Mouse (Mus musculus): Measurements from ENCODE around the gene Cnn1. TPM values are rescaled to one million over a fixed set of nuclear protein-coding genes. Genes with fewer than 3 reads are reported as not detected.

Gene Cnn1
- polyA plus RNA-seq, 1 experiment from 2014 or later = 1.9 TPM

GRCm38 (mm10) chr9:22085022-22085834, 13.8 kb upstream of the Cnn1 start, which contains the start of gene Ecsit:
Gene Ecsit (minus strand): TSS chr9:22085438.
- under 1% methylated on average over 48 of the region's 48 CpGs for WGBS

GRCm38 (mm10) chr9:22086012-22086411, 13.0 kb upstream of the Cnn1 start:
- H3K9ac ChIP-seq = peak overlapping the region; percentile 62
- no peaks in the 10 kb centered on the region for H3K27me3 ChIP-seq (replicated peaks)
- no peaks in the 10 kb centered on the region for H3K36me3 ChIP-seq (replicated peaks)
- H3K4me3 ChIP-seq = peak overlapping the region; percentile 76
- H3K4me2 ChIP-seq = peak overlapping the region; percentile 65
- ATAC-seq (replicated peaks) = no peak
- H3K9me3 ChIP-seq = no peaks in the 10 kb centered on the region
- peaks cover 20% of the 10 kb centered on the region for H3K4me1 ChIP-seq
- whole genome bisulfite sequencing = 83% methylated on average over 6 of the region's 6 CpGs
- H3K27ac ChIP-seq = peak overlapping the region; percentile 78; the same call in 1 of the 2 replicates

More at GRCm38 (mm10) chr9:22085022-22085834, 13.8 kb upstream of the Cnn1 start, which contains the start of gene Ecsit:
- peaks cover 20% of the 10 kb centered on the region for H3K4me1 ChIP-seq
- peak within 1 kb of the TSS; percentile 76 for H3K4me3 ChIP-seq
- H3K4me2 ChIP-seq = peak within 1 kb of the TSS; percentile 65
- H3K36me3 ChIP-seq (replicated peaks) = no peaks in the 10 kb centered on the region
- ATAC-seq (replicated peaks) = peak; percentile 99
- H3K27ac ChIP-seq = peak within 1 kb of the TSS; percentile 78
- H3K27me3 ChIP-seq (replicated peaks) = no peaks in the 10 kb centered on the region
- peak within 1 kb of the TSS; percentile 62 for H3K9ac ChIP-seq
- no peaks in the 10 kb centered on the region for H3K9me3 ChIP-seq

GRCm38 (mm10) chr9:22087034-22087618, 11.9 kb upstream of the Cnn1 start:
- 86% methylated on average over 2 of the region's 2 CpGs for WGBS
- Histone ChIP-seq H3K4me3 (no peak overlapping the region), H3K9me3 (no peaks in the 10 kb centered on the region), H3K27ac (no peak overlapping the region), H3K9ac (no peak overlapping the region), H3K36me3 (replicated peaks) (no peaks in the 10 kb centered on the region), H3K4me1 (peaks cover 20% of the 10 kb centered on the region), H3K4me2 (no peak overlapping the region), H3K27me3 (replicated peaks) (no peaks in the 10 kb centered on the region)
- no peak for ATAC-seq (replicated peaks)

GRCm38 (mm10) chr9:22089281-22089680, 9.7 kb upstream of the Cnn1 start:
- no peaks in the 10 kb centered on the region for H3K9me3 ChIP-seq
- H3K4me3 ChIP-seq = no peak overlapping the region
- peaks cover 13% of the 10 kb centered on the region for H3K4me1 ChIP-seq
- ATAC-seq (replicated peaks) = no peak
- no peaks in the 10 kb centered on the region for H3K36me3 ChIP-seq (replicated peaks)
- no peak overlapping the region for H3K4me2 ChIP-seq
- H3K27me3 ChIP-seq (replicated peaks) = no peaks in the 10 kb centered on the region
- H3K27ac ChIP-seq = no peak overlapping the region
- WGBS = 96% methylated on average over 7 of the region's 7 CpGs
- no peak overlapping the region for H3K9ac ChIP-seq

GRCm38 (mm10) chr9:22089986-22090385, 9.0 kb upstream of the Cnn1 start:
- ATAC-seq (replicated peaks) = no peak
- H3K4me3 ChIP-seq = no peak overlapping the region
- WGBS = 81% methylated on average over 7 of the region's 7 CpGs
- H3K27ac ChIP-seq = no peak overlapping the region
- H3K27me3 ChIP-seq (replicated peaks) = no peaks in the 10 kb centered on the region
- H3K9ac ChIP-seq = no peak overlapping the region
- H3K4me2 ChIP-seq = no peak overlapping the region
- no peaks in the 10 kb centered on the region for H3K9me3 ChIP-seq
- no peaks in the 10 kb centered on the region for H3K36me3 ChIP-seq (replicated peaks)
- peaks cover 7% of the 10 kb centered on the region for H3K4me1 ChIP-seq

- Histone ChIP-seq H3K9me3 (no peaks in the 10 kb centered on the region), H3K36me3 (replicated peaks) (no peaks in the 10 kb centered on the region), H3K4me2 (no peak overlapping the region), H3K27ac (no peak overlapping the region), H3K4me1 (peaks cover 4% of the 10 kb centered on the region), H3K27me3 (replicated peaks) (no peaks in the 10 kb centered on the region; the same call in 1 of the 2 replicates), H3K4me3 (no peak overlapping the region), H3K9ac (no peak overlapping the region)
- WGBS = 88% methylated on average over 6 of the region's 6 CpGs
- no peak for ATAC-seq (replicated peaks)
Observed at GRCm38 (mm10) chr9:22092746-22093145, 6.3 kb upstream of the Cnn1 start.

GRCm38 (mm10) chr9:22095854-22096307, 3.1 kb upstream of the Cnn1 start:
- Histone ChIP-seq H3K4me1 (peaks cover 4% of the 10 kb centered on the region), H3K4me2 (peak overlapping the region; percentile 72), H3K27me3 (replicated peaks) (peaks cover 25% of the 10 kb centered on the region), H3K9ac (peak overlapping the region; percentile 48), H3K4me3 (peak overlapping the region; percentile 34), H3K9me3 (no peaks in the 10 kb centered on the region), H3K36me3 (replicated peaks) (no peaks in the 10 kb centered on the region), H3K27ac (no peak overlapping the region)
- 0 out of 2 replicates have a peak, but pooled peaks have one; percentile 39 for ATAC-seq (replicated peaks)
- 3% methylated on average over 24 of the region's 24 CpGs for WGBS

- no peak overlapping the region for H3K9ac ChIP-seq
- no peak overlapping the region for H3K4me2 ChIP-seq
- H3K36me3 ChIP-seq (replicated peaks) = no peaks in the 10 kb centered on the region
- peaks cover 33% of the 10 kb centered on the region for H3K27me3 ChIP-seq (replicated peaks)
- H3K4me1 ChIP-seq = peaks cover 4% of the 10 kb centered on the region
- WGBS = 8% methylated on average over 18 of the region's 18 CpGs
- no peaks in the 10 kb centered on the region for H3K9me3 ChIP-seq
- no peak overlapping the region for H3K4me3 ChIP-seq
- ATAC-seq (replicated peaks) = no peak
- no peak overlapping the region for H3K27ac ChIP-seq
Observed at GRCm38 (mm10) chr9:22099922-22100321, 906 bp downstream of the Cnn1 start.

- Histone ChIP-seq H3K9ac (no peak overlapping the region), H3K27ac (no peak overlapping the region), H3K36me3 (replicated peaks) (peaks cover 10% of the 10 kb centered on the region; the same call in 1 of the 2 replicates), H3K9me3 (no peaks in the 10 kb centered on the region), H3K4me3 (no peak overlapping the region), H3K4me2 (no peak overlapping the region), H3K4me1 (no peaks in the 10 kb centered on the region), H3K27me3 (replicated peaks) (no peaks in the 10 kb centered on the region)
- 92% methylated on average over 9 of the region's 9 CpGs for WGBS
- ATAC-seq (replicated peaks) = no peak
Observed at GRCm38 (mm10) chr9:22108194-22108593, 9.2 kb downstream of the Cnn1 start.

GRCm38 (mm10) chr9:22115635-22116034, 16.6 kb downstream of the Cnn1 start:
- peak overlapping the region; percentile 67 for H3K4me3 ChIP-seq
- H3K27ac ChIP-seq = no peak overlapping the region
- H3K4me1 ChIP-seq = peaks cover 20% of the 10 kb centered on the region
- H3K4me2 ChIP-seq = peak overlapping the region; percentile 77
- H3K27me3 ChIP-seq (replicated peaks) = no peaks in the 10 kb centered on the region
- ATAC-seq (replicated peaks) = no peak
- peak overlapping the region; percentile 80; the same call in 1 of the 2 replicates for H3K9ac ChIP-seq
- no peaks in the 10 kb centered on the region for H3K9me3 ChIP-seq
- 86% methylated on average over 4 of the region's 4 CpGs for WGBS
- H3K36me3 ChIP-seq (replicated peaks) = peaks cover 10% of the 10 kb centered on the region; the same call in 1 of the 2 replicates

GRCm38 (mm10) chr9:22116086-22116485, 17.1 kb downstream of the Cnn1 start:
- Histone ChIP-seq H3K36me3 (replicated peaks) (peaks cover 8% of the 10 kb centered on the region; the same call in 1 of the 2 replicates), H3K27me3 (replicated peaks) (no peaks in the 10 kb centered on the region), H3K4me1 (peaks cover 20% of the 10 kb centered on the region), H3K4me2 (peak overlapping the region; percentile 77), H3K4me3 (peak overlapping the region; percentile 67), H3K9me3 (no peaks in the 10 kb centered on the region), H3K9ac (peak overlapping the region; percentile 80), H3K27ac (no peak overlapping the region)
- ATAC-seq (replicated peaks) = no peak
- WGBS = 17% methylated on average over 15 of the region's 15 CpGs

- Histone ChIP-seq H3K36me3 (replicated peaks) (peaks cover 7% of the 10 kb centered on the region; the same call in 1 of the 2 replicates), H3K4me3 (peak within 1 kb of the TSS; percentile 67), H3K27ac (peak within 1 kb of the TSS; percentile 72), H3K4me1 (peaks cover 20% of the 10 kb centered on the region), H3K9me3 (no peaks in the 10 kb centered on the region), H3K9ac (peak within 1 kb of the TSS; percentile 80), H3K27me3 (replicated peaks) (no peaks in the 10 kb centered on the region), H3K4me2 (peak within 1 kb of the TSS; percentile 77)
- ATAC-seq (replicated peaks) = peak; percentile 98
- WGBS = under 1% methylated on average over 52 of the region's 52 CpGs
Observed at GRCm38 (mm10) chr9:22116740-22117426, 17.9 kb downstream of the Cnn1 start, which contains the start of gene Elof1. Gene Elof1 (minus strand): TSS chr9:22117172.

All from midbrain, embryonic 15.5 days (tissue).